13 mouse cellular contexts compared by ENCODE assay signal in the genomic region with DNA sequence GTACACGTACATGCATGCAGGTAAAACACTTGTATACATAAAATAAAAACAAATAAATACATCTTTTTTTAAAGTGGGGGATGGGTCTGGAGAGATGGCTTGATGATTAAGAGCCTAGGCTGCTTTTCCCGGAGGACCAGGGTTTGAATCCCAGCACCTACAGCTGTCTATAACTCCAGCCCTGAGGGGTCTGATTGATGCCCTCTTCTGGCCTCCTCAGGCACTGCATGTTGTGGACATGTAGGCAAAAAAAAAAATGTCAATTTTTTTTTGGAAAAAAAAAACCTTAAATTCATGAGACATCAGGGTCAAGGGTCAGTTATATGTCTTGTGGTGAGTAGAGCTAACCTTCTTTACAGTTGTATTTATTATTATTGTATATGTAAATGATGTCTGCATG. TPM values are rescaled to one million over a fixed set of nuclear protein-coding genes. Genes with fewer than 3 reads are reported as not detected.
DNase-seq lines count a peak whose midpoint lies in the region; ATAC-seq and TF ChIP-seq lines count a peak whose summit lies in the region.
"Had no signal": no experiment of that assay in that cellular context is flagged by ENCODE, and none has a peak within 500 bp of the region (broad histone marks: within the 10 kb centered on the region; RNA-seq: fewer than 3 reads in every experiment).

No protein-coding gene starts in this region.

- no peaks in the 10 kb centered on the region for H3K27me3 ChIP-seq in forebrain, embryonic 15.5 days
- H3K27me3 ChIP-seq in forebrain, embryonic 13.5 days, result no peaks in the 10 kb centered on the region
- H3K27me3 ChIP-seq in liver, embryonic 14.5 days (ENCODE audit: control insufficient read depth, insufficient read depth, low read length), result no peaks in the 10 kb centered on the region
- no peaks in the 10 kb centered on the region for H3K27me3 ChIP-seq in liver, embryonic 11.5 days (replicated peaks; ENCODE audit: control insufficient read depth, insufficient read depth, low read length)
- H3K27me3 ChIP-seq: hindbrain, embryonic 15.5 days; limb, embryonic 13.5 days; midbrain, embryonic 12.5 days had no signal

- no peak for ATAC-seq in forebrain, embryonic 15.5 days (replicated peaks)
- no peak for ATAC-seq in forebrain, embryonic 13.5 days
- no peak for ATAC-seq in liver, embryonic 14.5 days (ENCODE audit: insufficient read depth)
- ATAC-seq in liver, embryonic 11.5 days (replicated peaks; ENCODE audit: low FRiP score), result no peak

- no peak for DNase-seq in liver, embryonic 14.5 days (ENCODE audit: low read depth in 3 of 3, low spot score in 3 of 3)
- no peak for DNase-seq in liver, embryonic 11.5 days (ENCODE audit: low spot score)
- DNase-seq in CD4-positive helper T cell, adult 2 months (ENCODE audit: low read depth, low spot score), result peak; percentile 12
- peak; percentile 42 for DNase-seq in induced T-regulatory cell, adult 2 months (ENCODE audit: low read depth)
- DNase-seq in natural killer cell, adult 2 months (ENCODE audit: low spot score in 2 of 2), result no peak
- no peak for DNase-seq in adrenal gland, postnatal 4 days (ENCODE audit: low spot score in 2 of 2)
- DNase-seq: cerebellum, adult 18-20 months; heart, adult 18-20 months had no signal

- no peak overlapping the region for H3K9ac ChIP-seq in forebrain, embryonic 15.5 days (replicated peaks)
- H3K9ac ChIP-seq in forebrain, embryonic 13.5 days, result no peak overlapping the region
- H3K9ac ChIP-seq in liver, embryonic 14.5 days (replicated peaks), result no peak overlapping the region
- H3K9ac ChIP-seq in liver, embryonic 11.5 days (ENCODE audit: low read depth, low read length), result no peak overlapping the region
- H3K9ac ChIP-seq: hindbrain, embryonic 15.5 days; limb, embryonic 13.5 days; midbrain, embryonic 12.5 days had no signal

- no peak overlapping the region for H3K4me3 ChIP-seq in forebrain, embryonic 15.5 days
- no peak overlapping the region for H3K4me3 ChIP-seq in forebrain, embryonic 13.5 days
- no peak overlapping the region for H3K4me3 ChIP-seq in liver, embryonic 14.5 days (ENCODE audit: insufficient read depth in 1 of 2, low read depth in 2 of 2, low read length in 2 of 2)
- H3K4me3 ChIP-seq in liver, embryonic 11.5 days (ENCODE audit: low read depth, low read length), result no peak overlapping the region
- H3K4me3 ChIP-seq: hindbrain, embryonic 15.5 days; limb, embryonic 13.5 days; midbrain, embryonic 12.5 days had no signal

- H3K4me1 ChIP-seq in forebrain, embryonic 15.5 days, result peaks cover 17% of the 10 kb centered on the region
- peaks cover 19% of the 10 kb centered on the region for H3K4me1 ChIP-seq in forebrain, embryonic 13.5 days
- H3K4me1 ChIP-seq in liver, embryonic 14.5 days (replicated peaks; ENCODE audit: control insufficient read depth in 2 of 2, insufficient read depth in 2 of 2, low read length in 1 of 2), result no peaks in the 10 kb centered on the region
- H3K4me1 ChIP-seq in liver, embryonic 11.5 days (replicated peaks; ENCODE audit: control insufficient read depth, insufficient read depth, low read length), result no peaks in the 10 kb centered on the region
- H3K4me1 ChIP-seq: limb, embryonic 13.5 days had no signal

- TF ChIP-seq CTCF in liver, embryonic 14.5 days (IDR thresholded peaks at IDR 0.05; ENCODE audit: low read depth), result peak; percentile 51

- 96% methylated on average over 2 of the region's 2 CpGs for WGBS in forebrain, embryonic 15.5 days
- 94% methylated on average over 2 of the region's 2 CpGs for WGBS in forebrain, embryonic 13.5 days
- WGBS in liver, embryonic 14.5 days (ENCODE audit: insufficient replicate concordance), result 75% methylated on average over 2 of the region's 2 CpGs
- WGBS in liver, embryonic 11.5 days, result 88% methylated on average over 2 of the region's 2 CpGs

- H3K9me3 ChIP-seq in forebrain, embryonic 15.5 days, result no peaks in the 10 kb centered on the region
- H3K9me3 ChIP-seq in forebrain, embryonic 13.5 days (replicated peaks), result no peaks in the 10 kb centered on the region
- no peaks in the 10 kb centered on the region for H3K9me3 ChIP-seq in liver, embryonic 14.5 days (ENCODE audit: control insufficient read depth, low read length)
- H3K9me3 ChIP-seq in liver, embryonic 11.5 days (ENCODE audit: control insufficient read depth, low read length), result no peaks in the 10 kb centered on the region
- H3K9me3 ChIP-seq: hindbrain, embryonic 15.5 days; limb, embryonic 13.5 days; midbrain, embryonic 12.5 days had no signal

- no peak overlapping the region for H3K4me2 ChIP-seq in forebrain, embryonic 15.5 days (replicated peaks)
- H3K4me2 ChIP-seq in forebrain, embryonic 13.5 days, result no peak overlapping the region
- no peak overlapping the region for H3K4me2 ChIP-seq in liver, embryonic 14.5 days (ENCODE audit: low read depth)
- H3K4me2 ChIP-seq in liver, embryonic 11.5 days, result no peak overlapping the region
- H3K4me2 ChIP-seq: hindbrain, embryonic 15.5 days; limb, embryonic 13.5 days; midbrain, embryonic 12.5 days had no signal

- peak overlapping the region; percentile 81; the same call in 1 of the 2 replicates for H3K27ac ChIP-seq in forebrain, embryonic 15.5 days (replicated peaks)
- H3K27ac ChIP-seq in forebrain, embryonic 13.5 days, result no peak overlapping the region
- no peak overlapping the region for H3K27ac ChIP-seq in liver, embryonic 14.5 days
- H3K27ac ChIP-seq in liver, embryonic 11.5 days (ENCODE audit: low read depth, low read length), result no peak overlapping the region
- H3K27ac ChIP-seq: hindbrain, embryonic 15.5 days; limb, embryonic 13.5 days; midbrain, embryonic 12.5 days had no signal

- no peak for TF ChIP-seq EP300 in liver, embryonic 14.5 days (IDR thresholded peaks at IDR 0.05; ENCODE audit: low read depth)

- H3K36me3 ChIP-seq in forebrain, embryonic 15.5 days, result peaks cover 25% of the 10 kb centered on the region
- H3K36me3 ChIP-seq in forebrain, embryonic 13.5 days (ENCODE audit: poor library complexity, severe bottlenecking), result peaks cover 54% of the 10 kb centered on the region
- H3K36me3 ChIP-seq in liver, embryonic 14.5 days (replicated peaks; ENCODE audit: control insufficient read depth, insufficient read depth, low read depth), result peaks cover 48% of the 10 kb centered on the region
- peaks cover 32% of the 10 kb centered on the region for H3K36me3 ChIP-seq in liver, embryonic 11.5 days (ENCODE audit: control insufficient read depth, insufficient read depth, low read length)

RNA-seq across cellular contexts. Expression of gene Akap5, which starts 34.4 kb away (rescaled TPM):
- polyA plus RNA-seq in forebrain, embryonic 15.5 days (2015; fragmentation: Nextera tagmentation; extraction: Ambion mirVana), result 7.3 and 7.4 TPM in 2 replicates
- 4.5 and 5.3 TPM in 2 replicates for polyA plus RNA-seq in forebrain, embryonic 13.5 days (2015; fragmentation: Nextera tagmentation; extraction: Ambion mirVana)
- 0.21 and 0.32 TPM in 2 replicates for polyA plus RNA-seq in liver, embryonic 14.5 days (2012; rRNA removed)
- 0.14 and 0.25 TPM in 2 replicates for polyA plus RNA-seq in liver, embryonic 14.5 days (2014; fragmentation: Nextera tagmentation; extraction: Ambion mirVana)
- 2.4 and 2.8 TPM in 2 replicates for polyA plus RNA-seq in liver, embryonic 11.5 days (2014; fragmentation: Nextera tagmentation; extraction: Ambion mirVana)
- total RNA-seq in adrenal gland, postnatal 4 days (2021), result 1 to 10 TPM; 1.9 to 2.4 TPM

RNA-seq across cellular contexts. Expression of gene Mthfd1, which starts 35.2 kb away (rescaled TPM):
- 45.2 and 46.4 TPM in 2 replicates for polyA plus RNA-seq in forebrain, embryonic 15.5 days (2015; fragmentation: Nextera tagmentation; extraction: Ambion mirVana)
- polyA plus RNA-seq in forebrain, embryonic 13.5 days (2015; fragmentation: Nextera tagmentation; extraction: Ambion mirVana), result 48.0 and 53.6 TPM in 2 replicates
- 37.5 and 58.5 TPM in 2 replicates for polyA plus RNA-seq in liver, embryonic 14.5 days (2012; rRNA removed)
- polyA plus RNA-seq in liver, embryonic 14.5 days (2014; fragmentation: Nextera tagmentation; extraction: Ambion mirVana), result 83.5 and 92.8 TPM in 2 replicates
- 178 and 218 TPM in 2 replicates for polyA plus RNA-seq in liver, embryonic 11.5 days (2014; fragmentation: Nextera tagmentation; extraction: Ambion mirVana)
- total RNA-seq in adrenal gland, postnatal 4 days (2021), result 10 to 100 TPM; 48.3 to 56.2 TPM

RNA-seq across cellular contexts. Expression of gene Tex21, which starts 43.7 kb away (rescaled TPM):
- polyA plus RNA-seq in forebrain, embryonic 15.5 days (2015; fragmentation: Nextera tagmentation; extraction: Ambion mirVana), result not detected in 2 replicates
- polyA plus RNA-seq in forebrain, embryonic 13.5 days (2015; fragmentation: Nextera tagmentation; extraction: Ambion mirVana), result not detected in 2 replicates
- polyA plus RNA-seq in liver, embryonic 14.5 days (2012; rRNA removed), result 0.04 TPM in 1 of 2 replicates, not detected in the other
- polyA plus RNA-seq in liver, embryonic 14.5 days (2014; fragmentation: Nextera tagmentation; extraction: Ambion mirVana), result 0.14 TPM in 1 of 2 replicates, not detected in the other
- 0.10 TPM in 1 of 2 replicates, not detected in the other for polyA plus RNA-seq in liver, embryonic 11.5 days (2014; fragmentation: Nextera tagmentation; extraction: Ambion mirVana)
- not detected for total RNA-seq in adrenal gland, postnatal 4 days (2021)
- total RNA-seq: heart, adult 18-20 months had no signal
- polyA plus RNA-seq: hindbrain, embryonic 15.5 days; midbrain, embryonic 12.5 days had no signal

Comparison
In these comparisons a context has a peak if more than half of its experiments do, and no peak if none do; other contexts are left out.
1. DNase-seq: peak in CD4-positive helper T cell, adult 2 months (single experiment) and induced T-regulatory cell, adult 2 months (single experiment); none in liver, embryonic 14.5 days (0 of 3), liver, embryonic 11.5 days (single experiment), natural killer cell, adult 2 months (0 of 2) and adrenal gland, postnatal 4 days (0 of 2).